Mouse (Mus musculus) cerebellum, postnatal 4 days (tissue): ENCODE results near the gene Id2.

ENCODE experiments used
- DNase-seq, 2 experiments: peaks; one replicate each; pipeline ENCODE4 v3.0.0; 2022; ENCODE audit warnings: low spot score in 2 of 2, mixed read lengths in 1 of 2

The Id2 gene

DNA sequence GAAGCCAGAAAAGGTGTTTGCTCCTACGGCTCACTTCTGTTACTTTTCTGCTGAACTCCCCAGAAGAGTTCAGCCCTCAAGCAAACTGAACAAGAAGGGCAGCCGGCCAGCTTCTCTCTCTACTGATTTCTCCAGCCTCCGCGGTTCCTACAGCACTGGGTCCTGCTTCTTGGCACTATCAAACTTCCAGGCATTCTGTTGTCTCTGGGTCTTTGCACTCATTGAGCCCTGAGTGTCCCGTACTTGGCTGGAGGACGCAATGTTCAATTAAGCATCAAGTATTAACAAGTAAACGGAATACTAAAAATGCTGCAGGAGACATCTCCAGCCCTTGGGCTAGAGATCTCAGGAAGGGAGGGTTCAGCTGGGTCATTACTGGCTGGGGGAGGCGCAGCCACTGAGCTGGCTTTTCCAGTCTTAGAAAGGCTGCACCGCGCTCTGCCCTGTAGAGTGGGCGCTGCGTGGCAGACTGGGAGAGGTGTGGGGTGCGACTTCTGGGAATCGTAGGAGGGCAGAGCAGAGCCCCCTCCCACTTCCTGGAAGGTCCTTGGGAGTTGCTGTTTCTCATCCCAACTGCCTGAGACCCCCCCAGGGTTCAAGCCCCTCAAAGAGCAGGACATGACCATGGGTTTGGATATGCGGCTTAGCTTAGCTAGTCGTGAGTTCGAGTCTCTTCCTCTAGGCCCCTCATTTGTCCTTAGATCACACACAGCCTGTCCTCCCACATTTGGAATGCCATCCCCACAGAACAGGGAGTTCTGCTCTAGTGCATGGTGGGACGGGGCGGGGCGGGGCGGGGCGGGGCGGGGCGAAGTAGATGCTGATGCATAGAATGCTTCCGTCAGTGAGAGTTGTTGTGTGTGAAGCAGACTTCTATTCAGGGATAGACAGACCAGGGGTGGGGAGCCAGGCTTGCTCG lies 13.4 kb downstream of the Id2 start:
- DNase-seq: no peak

- DNase-seq: no peak
Observed at GRCm38 (mm10) chr12:25074344-25074743, 22.6 kb downstream of the Id2 start.

- DNase-seq: no peak
Observed at GRCm38 (mm10) chr12:25073374-25073773, 23.6 kb downstream of the Id2 start.

DNA sequence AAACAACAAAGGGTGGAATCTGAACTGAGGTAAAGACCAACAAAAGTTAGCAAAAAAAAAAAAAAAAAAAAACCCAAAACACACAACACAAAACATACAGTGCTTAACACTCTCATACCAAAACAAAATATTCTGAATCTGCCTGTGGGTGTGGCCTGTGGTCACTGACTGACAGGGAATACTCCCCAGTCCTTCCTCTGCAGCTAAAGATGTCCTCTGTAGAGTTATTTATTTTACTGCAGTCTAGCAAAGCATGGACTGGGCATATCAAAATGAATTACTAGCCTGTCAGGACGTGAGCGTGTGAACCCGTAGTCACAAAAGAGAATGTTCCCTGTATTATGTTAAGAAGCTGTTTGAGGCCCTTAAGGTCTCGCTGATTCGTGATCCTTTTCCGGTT lies 34.7 kb downstream of the Id2 start:
- no peak for DNase-seq

DNA sequence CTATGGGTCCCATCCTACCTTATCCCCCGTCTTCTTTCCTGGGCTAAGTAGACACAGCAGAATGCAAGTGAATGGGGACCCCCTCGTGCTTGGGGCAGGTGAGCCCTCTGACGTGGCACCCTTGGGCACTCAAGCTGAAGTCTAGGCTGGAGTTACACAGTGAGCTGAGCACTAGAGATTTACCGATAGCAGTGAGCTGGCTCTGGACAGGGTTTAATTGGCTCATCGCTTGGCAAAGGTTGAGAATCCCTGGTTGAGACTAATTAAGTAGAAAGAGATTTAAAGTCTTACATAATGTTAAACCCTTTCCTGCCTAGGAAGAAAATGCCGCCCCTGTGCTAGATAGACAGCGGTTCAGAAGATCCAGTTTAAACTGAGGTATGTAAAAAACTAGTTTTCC lies 36.0 kb downstream of the Id2 start:
- no peak for DNase-seq

- DNase-seq: no peak
Observed at GRCm38 (mm10) chr12:25059487-25060200, 37.3 kb downstream of the Id2 start.

DNA sequence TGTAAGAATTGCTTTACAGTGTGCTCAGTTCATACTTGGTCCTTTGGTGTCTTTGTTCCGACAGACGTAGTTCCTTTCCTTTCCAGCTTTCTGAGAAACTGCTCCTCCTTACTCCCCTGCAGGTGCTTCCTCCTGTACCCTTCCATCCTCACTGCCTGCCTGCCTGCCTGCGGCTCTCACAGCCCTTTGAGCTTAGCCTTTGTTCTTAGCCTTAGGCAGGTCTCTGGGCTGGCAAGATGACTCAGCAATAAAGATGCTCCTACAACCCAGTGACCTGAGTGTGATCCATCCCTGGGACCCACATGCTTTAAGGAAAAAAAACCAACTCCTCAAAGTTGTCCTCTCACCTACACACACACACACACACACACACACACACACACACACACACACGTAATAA lies 42.0 kb downstream of the Id2 start:
- no peak for DNase-seq

DNA sequence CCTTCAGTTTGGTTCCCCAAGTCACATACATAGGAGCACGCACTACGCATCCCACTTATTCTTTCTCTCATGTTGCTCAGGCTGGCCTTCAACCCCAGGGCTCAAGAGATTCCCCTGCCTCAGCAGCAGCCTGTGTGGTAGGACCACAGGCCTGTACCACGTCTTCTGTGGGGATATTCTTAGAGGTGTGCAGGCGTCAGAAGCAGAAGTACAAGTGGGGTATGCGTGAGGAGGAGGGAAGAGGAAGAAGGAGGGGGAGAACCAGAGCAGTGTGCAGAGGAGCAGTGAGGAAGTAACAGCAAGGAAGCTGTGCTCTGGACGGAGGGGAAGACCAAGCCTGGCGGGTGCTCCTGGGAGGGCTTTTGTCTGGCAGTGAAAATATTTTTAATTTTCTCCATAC lies 42.4 kb downstream of the Id2 start:
- no peak for DNase-seq

- no peak for DNase-seq
Observed at GRCm38 (mm10) chr12:25049253-25049652, 47.7 kb downstream of the Id2 start.

DNA sequence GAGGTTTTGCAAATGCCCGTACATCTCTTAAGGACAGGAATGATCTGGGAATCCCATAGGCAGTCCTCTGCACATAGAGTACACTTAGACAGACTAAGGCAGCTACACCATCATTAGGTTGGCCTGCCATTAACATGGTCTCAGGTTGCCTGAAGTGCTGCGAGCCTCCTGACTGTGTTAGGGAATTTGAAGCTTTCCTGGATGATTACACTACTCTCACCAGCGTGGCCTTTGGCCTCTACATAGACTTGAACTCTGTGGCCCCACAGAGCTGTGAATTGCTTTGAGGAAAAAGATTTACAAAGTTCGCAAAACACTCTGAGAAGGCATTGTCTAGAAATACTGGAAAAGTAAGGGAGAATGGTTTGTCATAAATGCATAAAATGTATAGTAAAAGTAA lies 52.4 kb downstream of the Id2 start:
- DNase-seq: no peak

GRCm38 (mm10) chr12:25044056-25044455 lies 52.9 kb downstream of the Id2 start:
- DNase-seq: no peak
